Mouse (Mus musculus) NIH3T3 (cell line): ENCODE data around the gene Ccdc102a.
A peak's percentile ranks its signal among the peaks of the same experiment; 100 is the strongest.

Experiments used
- DNase-seq: peaks from one replicate; pipeline ENCODE4 v3.0.0-alpha.2; 2012; ENCODE audit warnings: low read depth

Gene Ccdc102a

DNA sequence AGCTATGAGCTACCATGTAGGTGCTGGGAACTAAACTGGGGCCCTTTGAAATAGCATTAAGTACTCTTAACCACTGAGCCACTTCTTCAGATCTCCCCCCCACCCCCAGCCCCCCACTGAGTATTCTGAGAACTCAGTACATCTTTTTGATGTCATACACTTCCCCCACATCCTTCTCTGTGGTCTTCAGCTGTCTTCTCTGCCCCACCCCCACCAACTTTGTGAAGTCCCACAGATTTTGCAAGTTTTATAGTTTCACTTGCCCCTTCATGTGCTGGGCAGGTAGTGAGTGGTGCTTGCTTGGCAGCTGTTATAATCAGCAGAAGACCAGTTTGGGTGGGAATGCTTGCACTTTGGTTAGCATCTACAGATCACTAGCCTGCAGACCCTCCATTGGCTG is 1.4 kb upstream of the Ccdc102a start:
- no peak for DNase-seq

DNA sequence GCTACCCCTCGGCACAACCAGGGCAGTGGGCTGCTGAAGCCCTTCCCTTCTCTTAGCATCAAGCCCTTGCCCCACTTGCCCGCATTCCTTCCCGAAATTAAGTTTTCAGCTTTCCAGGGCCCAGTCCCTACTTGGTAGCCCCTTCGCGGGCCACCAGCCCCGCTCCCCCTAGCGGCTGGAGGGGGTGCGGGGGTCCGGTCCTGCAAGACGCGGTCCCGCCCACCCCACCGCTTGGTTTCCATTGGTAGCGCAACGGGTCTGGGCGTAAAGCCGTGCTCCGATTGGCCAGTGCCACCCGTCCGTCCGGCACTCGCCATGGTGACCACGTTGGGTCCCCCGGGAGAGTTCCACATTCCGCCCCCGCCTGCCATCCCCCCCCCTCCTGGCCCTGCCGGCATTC is 546 bp downstream of the Ccdc102a start:
- DNase-seq: peak; percentile 99

DNA sequence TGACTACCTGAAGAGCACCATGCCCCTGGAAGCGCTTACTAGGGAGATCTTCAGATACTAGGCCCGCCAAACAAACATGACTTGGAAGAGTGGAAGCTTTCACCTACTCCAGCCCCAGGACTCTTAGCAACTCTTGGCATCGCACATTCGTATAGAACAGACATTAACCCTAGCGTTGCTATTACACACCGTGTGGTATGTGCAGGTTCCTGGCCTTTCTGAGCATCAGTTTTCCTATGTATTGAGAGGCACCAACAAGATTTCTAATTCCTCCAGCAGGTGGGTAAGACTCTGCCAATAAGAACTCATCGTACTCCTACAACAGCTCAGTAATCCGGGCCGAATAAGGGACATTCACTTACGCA is 956 bp downstream of the Ccdc102a start:
- no peak for DNase-seq

DNA sequence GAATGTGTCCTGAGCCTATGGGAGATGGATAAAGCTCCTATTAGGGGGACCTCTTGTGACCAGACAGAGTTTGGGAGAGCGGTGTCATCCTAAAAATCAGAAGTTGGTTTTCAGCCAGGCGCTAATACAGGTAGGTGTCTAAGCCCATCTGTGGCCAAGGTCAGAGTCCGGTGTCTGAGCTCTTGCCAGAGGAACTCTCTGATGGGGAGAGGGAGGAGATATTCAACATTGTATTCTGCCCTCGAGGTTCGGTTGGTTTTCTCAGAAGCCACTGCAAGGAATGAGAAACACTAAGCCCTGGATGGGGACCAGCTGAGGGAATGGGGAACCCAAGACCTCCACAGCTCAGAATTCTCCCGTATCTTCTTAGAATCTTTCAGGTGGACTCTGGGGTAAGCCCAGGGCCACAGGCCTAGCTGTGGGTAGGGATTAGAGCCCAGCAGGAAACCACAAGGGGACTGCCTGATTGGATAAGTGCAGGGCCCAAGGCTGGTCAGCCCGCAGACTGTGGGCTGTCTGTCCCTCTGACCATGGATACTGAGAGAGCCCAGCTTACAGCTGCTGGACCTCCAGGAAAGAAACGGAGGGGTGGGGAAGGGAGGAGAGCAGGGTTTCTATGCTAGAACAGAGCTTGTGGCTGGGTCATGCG is 1.5 kb downstream of the Ccdc102a start:
- DNase-seq: peak; percentile 36

DNA sequence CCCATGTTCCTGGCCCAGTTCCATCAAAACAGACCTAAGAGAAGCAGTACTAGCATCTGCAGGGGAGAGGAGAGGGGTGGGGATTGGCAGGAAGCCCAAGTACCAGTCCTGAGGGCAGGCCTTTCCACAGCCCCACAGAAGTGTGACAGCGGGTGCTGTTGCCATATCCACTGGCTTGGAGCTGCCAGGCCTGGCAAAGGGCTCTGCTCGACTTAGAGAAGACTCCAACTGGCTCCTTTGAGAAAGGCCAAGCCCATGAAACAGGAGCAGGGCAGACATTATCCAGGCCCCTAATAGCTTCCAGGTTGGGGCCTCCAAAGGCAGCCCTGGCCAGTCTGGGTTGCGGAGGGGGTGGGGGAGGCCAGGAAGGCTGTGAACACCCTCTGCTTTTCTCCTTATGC is 3.2 kb downstream of the Ccdc102a start:
- peak; percentile 78 for DNase-seq

DNA sequence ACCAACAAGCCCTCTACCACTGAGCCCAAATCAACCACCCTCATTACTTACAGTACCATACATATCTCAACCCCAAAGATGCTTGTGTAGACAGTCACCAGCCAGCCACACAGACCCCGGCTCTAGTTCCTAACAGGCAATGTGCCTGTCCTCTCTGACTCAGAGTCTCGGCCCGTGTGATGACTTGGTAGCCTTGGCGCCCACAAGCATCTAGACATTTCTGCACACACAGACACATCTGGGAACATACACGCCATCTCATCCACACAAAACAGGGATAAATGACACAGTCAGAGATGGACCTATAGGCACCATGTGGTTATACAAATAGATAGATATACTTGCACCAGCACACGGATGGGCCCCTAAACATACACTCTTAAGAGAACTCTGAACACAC is 3.6 kb downstream of the Ccdc102a start:
- peak; percentile 37 for DNase-seq

DNA sequence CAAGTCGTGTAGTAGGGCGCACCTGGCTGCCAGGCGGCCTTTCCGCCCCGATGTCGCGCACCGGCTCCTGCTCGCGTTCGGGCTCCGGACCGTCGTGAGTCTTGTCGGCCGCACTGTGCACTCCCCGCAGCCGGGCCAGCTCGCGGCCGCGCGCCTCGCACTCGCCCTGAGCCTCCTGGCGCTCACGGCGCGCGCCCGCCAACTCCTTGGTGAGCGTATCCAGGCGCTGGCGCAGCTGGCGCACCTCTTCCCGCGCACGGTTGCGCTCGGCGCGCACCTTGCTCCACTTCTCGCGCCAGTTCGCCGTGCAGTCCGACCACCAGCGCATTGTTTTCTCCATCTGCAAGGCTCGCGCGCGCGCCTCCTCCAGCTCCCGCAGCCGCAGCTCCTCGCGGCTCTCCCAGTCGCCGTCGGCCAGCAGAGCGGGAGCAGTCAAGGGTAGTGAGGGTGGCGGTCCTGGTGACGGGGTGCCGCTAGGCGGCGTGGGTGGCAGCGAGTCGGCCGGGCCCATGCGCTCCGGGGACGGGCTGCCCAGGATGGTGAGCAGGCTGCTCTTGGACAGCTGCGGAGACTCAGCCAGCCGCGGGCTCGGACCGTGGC is 4.7 kb downstream of the Ccdc102a start:
- no peak for DNase-seq

DNA sequence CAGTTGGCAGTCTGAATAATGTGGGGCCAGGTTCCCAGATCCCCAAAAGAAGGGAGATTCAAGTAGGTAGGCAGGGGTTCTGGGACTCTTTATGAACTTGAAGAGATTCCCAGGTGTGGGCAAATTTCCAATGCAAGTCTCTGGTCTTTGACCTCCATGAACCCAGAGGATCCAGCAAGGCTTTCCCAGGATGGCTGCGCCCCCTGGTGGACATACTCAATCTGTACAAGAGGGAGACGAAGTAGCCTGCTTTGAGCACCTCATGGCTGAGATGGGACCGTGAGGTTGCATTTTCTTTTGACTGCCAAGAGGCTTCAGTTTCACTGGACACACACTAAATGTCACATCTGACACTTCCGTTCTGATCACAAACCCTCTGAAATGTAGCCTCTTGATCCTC is 9.1 kb downstream of the Ccdc102a start:
- peak; percentile 87 for DNase-seq

DNA sequence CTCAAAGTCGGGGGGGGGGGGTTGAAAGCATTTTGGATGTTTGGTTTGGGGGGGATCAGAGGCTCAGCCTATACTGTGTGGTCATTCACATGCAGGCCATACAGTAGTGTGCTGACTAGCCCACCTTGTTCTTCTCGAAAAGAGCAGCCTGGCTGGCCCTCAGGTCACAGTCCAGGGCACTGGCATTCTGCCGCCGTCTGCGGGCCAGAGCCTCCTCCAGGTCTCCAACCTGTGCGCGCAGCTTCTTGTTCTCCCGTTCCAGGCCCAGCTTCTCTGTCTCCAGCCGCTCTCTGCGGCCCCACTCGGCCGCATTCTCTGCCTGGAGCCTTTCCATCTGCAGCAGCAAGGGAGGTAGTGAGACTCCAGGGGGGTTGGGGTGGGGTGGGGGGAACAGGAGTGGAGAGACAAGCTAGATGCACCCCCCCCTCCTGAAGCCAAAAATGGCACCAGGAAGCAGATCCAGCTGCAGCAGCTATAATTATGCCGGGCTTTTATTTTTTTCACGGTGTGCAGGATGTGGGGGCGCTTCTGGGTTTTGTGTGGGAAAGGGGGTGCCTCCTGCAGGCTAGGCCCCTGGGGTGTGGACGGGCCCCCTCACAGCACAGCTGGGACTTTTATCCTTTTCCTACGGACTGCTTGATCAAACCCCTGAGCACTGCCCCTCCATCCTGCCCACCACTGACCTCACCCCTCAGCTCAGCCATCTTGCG is 10.2 kb downstream of the Ccdc102a start:
- no peak for DNase-seq

DNA sequence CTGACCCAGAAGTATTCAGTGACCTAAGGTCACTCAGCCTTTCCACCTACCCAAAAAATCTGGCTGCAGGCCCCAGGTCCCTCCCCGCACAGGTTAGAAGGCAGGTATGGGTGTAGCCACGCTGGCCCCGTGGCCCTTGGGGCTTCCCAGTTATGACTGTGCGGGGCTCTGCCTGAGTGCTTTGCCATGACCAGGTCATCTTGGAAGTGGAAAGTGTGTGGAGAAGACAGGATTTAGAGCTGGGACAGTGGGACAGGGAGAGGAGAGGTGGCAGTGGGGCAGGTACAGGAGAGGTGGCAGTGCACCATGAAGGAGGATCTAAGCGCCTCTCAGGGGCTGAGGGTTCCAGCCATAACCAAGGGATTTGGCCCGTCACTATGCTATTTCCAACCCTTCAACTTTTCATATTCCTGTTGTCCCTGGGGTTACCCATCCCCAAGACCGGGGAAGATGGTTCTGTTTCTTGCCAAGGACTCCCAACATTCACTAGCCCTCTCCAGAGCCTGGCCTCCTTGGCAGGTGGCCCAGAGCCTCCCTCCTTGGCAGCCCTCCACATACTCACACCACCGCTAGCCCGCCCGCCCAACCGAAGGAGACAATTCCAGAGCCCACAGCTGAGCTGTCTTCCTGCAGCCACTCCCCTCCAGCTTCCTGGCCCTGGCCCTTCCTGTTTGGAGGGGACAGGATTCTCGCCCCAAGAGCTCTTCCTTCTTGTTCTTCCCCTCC is 13.3 kb downstream of the Ccdc102a start:
- DNase-seq: peak; percentile 86

DNA sequence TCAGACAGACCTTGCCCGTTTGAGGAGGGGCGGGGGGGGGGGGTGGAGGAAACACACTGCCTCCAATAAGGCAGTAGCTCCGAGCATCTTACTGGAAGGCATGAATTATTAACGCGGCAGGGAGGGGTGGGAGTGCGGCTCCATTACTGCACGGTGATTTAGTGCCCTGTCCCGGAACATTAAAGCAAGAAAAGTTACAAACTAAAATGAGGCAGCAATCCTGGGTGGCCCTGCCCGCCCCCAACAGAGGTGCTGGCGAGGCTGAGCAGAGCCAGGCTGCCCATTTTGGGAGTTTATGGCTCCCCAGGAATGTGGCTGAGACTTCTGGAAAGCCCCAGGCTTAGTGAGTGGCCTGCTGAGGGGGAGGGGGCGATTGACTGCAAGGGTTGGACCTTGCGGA is 14.2 kb downstream of the Ccdc102a start:
- DNase-seq: no peak

DNA sequence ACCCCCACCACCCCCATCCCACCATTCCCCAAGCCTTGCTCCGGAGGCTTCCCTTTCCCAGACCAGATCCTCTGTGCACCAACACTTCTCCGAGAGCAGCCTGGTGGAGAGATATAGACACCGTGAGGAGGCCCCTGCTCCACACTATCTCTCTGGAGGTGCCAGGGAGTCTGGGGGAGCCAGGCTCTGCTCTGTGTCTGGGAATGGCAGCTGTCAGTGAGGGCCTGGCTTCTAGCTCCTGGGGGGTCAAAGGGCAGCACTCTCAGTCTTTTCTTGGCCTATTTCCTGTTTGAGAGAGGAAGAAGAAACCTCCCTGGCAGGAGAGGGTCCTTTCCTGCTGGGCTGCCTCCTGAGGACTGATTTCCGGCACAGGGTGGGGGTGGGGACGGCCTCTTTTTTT is 16.9 kb downstream of the Ccdc102a start:
- no peak for DNase-seq

DNA sequence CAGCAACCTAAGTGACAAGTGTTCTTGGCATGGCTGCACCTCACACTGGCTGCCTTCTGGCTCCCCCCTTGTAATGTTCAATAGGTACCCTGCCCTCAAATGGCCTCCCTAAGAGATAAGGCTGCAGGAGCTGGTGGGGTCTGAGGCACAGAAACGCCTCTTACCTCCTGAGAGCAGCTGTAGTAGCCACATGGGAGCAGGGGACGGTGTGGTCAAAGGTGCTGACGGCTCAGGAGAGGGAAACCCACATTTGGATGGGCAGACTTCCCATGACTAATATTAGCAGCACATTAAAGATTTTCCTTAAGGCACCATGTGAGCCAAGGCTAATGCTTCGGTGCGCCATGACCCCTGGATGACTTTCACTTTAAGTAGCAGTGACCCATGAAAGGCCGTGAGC is 17.3 kb downstream of the Ccdc102a start:
- DNase-seq: peak; percentile 39

DNA sequence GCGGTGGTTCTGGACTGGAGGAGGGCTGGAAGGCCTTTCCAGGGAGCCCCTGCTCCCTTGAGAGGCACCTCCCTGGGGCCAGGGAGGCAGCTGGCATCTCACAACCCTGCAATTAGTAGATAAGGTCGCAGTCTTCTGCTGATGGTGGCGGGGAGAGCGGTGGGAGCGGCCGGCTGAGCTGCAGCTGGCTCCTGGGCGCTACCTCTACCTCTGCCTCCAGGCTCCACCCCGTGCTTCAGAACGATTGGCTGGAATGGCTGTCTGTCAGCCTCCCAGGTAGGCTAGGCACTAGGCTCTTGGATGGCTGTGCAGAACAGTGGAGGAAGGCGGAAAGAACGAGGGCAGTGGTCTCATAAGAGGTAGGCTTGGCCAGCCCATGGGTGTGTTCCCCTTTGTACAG is 18.6 kb downstream of the Ccdc102a start:
- no peak for DNase-seq

DNA sequence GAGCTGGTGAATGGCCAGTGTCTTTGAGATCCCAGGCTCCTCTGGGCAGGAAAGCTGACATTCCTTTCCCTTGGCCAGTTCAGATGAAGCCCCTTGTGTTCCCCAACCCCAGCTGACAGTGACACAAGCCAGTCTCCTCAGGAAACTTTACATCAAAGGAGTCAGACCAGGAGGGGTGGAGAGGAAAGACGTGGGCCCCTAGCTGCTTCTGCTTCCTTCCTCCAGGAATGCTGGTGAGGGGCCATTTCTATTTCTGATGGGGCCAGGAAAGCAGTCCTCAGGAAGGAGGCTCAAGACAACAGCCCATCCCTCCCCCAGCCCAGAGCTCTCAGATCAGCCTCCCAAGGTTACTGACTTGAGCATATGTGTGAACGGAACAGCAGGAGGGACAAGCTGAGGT is 25.0 kb downstream of the Ccdc102a start:
- DNase-seq: no peak

DNA sequence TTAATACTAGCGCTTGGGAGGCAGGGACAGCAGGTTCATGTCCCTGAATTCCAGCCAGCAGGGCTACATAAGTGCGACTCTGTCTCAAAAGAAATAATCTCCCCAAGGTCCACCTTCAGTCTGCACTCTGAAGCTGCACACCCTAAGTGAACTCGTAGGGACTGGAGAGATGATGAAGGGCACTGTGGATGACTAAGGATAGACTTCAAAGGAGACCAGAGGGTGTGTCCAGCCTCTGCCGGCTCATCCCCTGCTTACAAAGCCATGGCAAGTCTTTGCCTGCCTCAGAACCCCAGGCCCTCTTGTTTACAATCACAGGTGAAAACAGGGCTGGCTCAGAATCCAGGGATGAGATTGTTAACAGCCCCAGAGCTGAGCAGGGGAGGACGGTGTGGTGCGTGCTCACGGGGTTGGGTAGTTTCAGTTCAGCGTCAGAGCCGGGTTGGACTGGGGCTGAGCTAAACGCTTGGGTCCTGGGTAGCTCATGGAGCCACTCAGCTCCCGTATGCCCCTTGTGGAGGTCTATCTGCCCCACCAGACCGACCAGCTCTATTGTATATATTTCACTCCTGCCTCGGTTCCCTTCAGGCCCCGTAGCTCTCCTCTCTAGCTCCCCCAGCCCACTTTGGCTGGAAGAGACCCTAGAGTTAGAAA is 29.4 kb downstream of the Ccdc102a start:
- DNase-seq: no peak

DNA sequence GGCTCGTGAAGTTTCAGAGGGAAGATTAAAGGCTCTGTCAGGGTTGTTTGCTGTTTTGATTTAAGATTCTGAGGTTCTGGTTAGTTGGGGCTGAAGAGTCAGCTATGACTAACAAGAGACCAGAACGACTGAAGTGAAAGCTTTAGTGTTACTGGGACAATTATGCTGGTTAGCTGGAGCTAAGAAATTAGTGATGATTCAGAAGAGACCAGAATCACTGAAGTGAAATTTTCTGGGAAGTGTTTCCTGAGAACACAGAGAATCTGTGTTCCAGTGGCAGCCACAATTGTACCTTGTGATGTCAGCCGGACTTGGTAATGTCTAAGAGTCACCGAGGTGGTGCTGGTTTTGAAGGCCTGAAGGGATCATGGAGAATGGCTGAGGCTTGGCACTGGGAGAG is 37.2 kb downstream of the Ccdc102a start:
- no peak for DNase-seq

DNA sequence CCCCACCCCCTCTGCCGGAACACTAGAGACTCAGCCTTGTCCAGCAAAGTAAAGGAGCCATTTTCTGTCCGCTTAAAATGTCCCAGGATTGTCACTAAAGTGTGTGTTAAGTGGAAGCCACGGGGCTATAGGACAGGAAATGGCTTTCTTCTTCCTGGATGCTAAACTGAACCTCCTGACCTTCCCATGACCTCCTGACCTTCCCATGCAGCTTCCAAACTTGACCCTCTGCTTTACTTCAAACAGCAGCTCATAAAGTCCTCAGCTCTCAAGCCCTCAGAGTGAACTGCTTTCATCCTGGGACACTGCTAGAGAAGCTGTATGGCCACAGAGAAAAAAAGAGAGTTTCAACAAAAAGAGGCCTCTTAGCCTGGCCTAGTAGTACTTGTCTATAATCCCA is 41.1 kb downstream of the Ccdc102a start:
- DNase-seq: no peak

DNA sequence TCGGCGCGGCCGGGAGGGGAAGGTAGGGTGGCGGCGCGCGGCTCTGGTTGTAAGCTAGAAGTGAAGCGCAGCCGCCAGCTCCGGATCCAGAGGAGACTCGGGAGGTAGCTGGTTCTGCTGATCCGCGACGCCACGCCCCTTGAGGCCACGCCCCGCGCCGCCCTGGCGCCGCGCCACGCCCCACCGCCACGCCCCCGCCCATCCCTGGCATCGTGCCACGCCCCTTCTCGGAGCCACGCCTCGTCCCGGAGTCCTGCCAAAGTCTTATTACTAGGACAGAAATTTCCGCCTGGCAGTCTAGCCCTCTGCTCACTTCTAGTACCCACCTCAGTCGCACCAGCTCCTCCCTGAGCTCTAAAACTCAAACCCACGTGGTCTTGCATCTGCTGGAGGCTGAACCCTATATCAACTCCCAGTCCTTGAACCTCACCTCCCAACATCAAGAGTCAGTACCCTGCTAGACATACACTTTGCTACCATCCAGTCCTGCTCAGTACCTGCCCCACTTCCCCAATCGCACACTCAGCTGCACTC is 41.6 kb downstream of the Ccdc102a start, which contains the start of gene Dok4:
TSS of gene Dok4 (minus strand) at position 134 of the 534 bp plus-strand sequence.
- peak; percentile 94 for DNase-seq

DNA sequence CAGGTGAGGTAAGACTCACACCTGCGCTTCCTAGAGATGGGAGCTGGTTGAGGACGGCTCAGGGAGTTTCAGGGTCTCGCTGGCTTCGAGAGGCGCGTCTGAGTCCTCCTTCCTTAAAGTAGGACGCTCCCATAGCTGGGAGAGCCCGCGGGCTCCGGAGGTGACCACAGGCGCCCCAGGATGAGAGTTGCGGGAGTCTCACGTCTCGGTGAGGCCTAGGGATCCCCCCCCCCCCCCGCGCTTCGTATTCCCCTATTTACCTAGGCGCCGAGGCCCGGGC is 42.1 kb downstream of the Ccdc102a start:
- no peak for DNase-seq

DNA sequence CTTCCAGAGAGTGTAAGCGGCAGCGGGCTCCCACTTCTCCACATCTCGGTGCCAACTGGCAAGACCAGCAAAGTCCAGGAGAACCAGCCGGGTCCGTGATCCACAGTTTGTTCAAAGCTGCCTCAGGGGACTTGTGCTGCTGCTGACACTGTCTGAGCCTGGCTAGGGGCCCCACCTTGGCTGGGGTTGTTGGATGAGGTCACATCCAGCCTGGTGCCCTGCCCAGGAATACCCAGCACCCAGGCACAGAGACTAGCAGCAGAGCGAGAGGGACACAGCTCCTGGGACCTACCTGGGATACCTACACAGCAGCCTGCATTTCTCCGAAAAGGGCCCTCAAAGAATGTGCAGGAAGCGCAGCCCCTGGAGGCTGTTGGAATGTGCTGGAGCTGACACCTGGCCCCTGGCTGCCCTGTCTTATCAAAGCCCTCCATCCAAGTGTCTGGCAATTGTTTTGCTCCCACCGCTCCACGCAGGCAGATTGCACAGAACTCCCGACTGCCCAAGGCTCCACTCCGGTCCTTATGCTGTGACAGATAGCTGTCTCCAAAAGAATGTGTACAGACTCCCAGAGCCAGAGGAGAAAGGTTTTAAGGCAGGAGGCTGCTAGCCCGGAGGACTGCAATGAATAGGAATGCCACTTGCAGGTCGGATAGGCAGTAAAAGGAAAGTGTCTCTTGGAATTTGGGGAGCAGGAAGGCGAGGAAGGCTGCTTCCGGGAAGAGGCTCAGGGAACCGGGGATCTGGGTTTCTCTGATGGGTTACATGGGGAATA is 42.6 kb downstream of the Ccdc102a start:
- DNase-seq: peak; percentile 26

DNA sequence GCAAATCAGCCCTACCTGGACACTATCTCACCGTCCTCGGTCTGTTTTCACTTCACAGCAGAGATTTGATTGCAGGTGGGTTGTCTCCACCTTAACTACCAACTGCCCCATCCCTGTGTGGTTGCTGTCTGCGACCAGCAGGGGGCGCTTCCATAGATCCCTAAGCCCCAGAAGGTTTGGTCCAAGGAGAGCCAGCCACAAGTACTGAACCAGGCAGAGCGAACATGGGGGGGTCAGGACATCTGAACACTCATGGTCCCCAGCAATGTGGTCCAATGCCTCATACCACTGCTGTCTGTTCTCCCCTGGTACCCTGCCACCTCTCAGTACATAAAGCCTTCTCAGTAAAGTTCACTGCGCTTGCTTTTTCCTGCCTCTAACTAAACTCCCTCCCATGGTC is 43.5 kb downstream of the Ccdc102a start:
- DNase-seq: peak; percentile 88
